Mouse (Mus musculus) C2C12 (cell line): ENCODE measurements around the gene Znrf3.

Experiments used
- CEBPB ChIP-seq: IDR thresholded peaks from one replicate; pipeline ENCODE4 v1.6.1; 2011; ENCODE audit warnings: low read depth, mild to moderate bottlenecking, control low read depth, moderate library complexity
- CTCF ChIP-seq: IDR thresholded peaks from one replicate; pipeline ENCODE4 v1.5.1; 2011; ENCODE audit not compliant: control insufficient read depth, insufficient read depth, insufficient read length
- FOSL1 ChIP-seq: IDR thresholded peaks from one replicate; pipeline ENCODE4 v1.8.0; 2011; ENCODE audit warnings: mild to moderate bottlenecking, low read length; ENCODE audit not compliant: poor library complexity, insufficient read depth, severe bottlenecking
- MAX ChIP-seq: IDR thresholded peaks from one replicate; pipeline ENCODE4 v1.6.1; 2011; ENCODE audit warnings: mild to moderate bottlenecking, control low read depth
- MYOD1 ChIP-seq: IDR thresholded peaks from one replicate; pipeline ENCODE4 v1.6.1; 2011; ENCODE audit warnings: low read depth; ENCODE audit not compliant: control insufficient read depth, insufficient read length
- MYOG ChIP-seq: IDR thresholded peaks from one replicate; pipeline ENCODE4 v1.6.1; 2011; ENCODE audit not compliant: control insufficient read depth, insufficient read length; ENCODE audit errors: extremely low read depth
- USF1 ChIP-seq: IDR thresholded peaks from one replicate; pipeline ENCODE4 v1.6.1; 2011; ENCODE audit warnings: low read depth, mild to moderate bottlenecking, control low read depth, moderate library complexity

DNA sequence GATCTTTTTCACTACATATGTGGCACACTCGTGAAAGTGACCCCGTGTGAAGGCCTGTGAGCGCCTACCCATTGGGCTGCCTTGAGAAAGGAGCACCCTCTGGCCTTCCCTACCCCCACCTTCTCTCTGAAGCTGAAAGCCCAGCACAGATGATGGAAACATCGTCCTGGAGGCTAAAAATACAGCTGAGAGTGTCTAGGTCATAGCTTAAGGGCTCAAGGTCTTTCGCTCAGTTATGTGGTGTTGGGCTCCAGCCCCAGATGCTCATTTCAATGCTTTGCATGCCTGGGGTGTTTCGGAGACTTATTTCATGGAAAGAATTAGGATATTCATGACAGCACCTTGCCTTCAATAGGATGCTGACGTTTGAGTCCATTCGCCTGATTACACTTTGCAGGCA, 178.9 kb downstream of the Znrf3 start:
- no peak for TF ChIP-seq CTCF
- TF ChIP-seq MAX: no peak
- TF ChIP-seq MYOD1: no peak
- no peak for TF ChIP-seq USF1
- no peak for TF ChIP-seq CEBPB
- no peak for TF ChIP-seq MYOG
- no peak for TF ChIP-seq FOSL1
